Mouse (Mus musculus): ENCODE measurements around the gene B3gnt2. TPM values are rescaled to one million over a fixed set of nuclear protein-coding genes. Genes with fewer than 3 reads are reported as not detected.
A peak's percentile ranks its signal among the peaks of the same experiment; 100 is the strongest.

B3gnt2 gene
- polyA plus RNA-seq, 3 experiments from 2014 or later, result 5.8 to 12.1 (median 7.6) TPM

- no peak for ATAC-seq
Measured at GRCm38 (mm10) chr11:22868582-22868981, 7.8 kb upstream of the B3gnt2 start.

GRCm38 (mm10) chr11:22867691-22868090 lies 6.9 kb upstream of the B3gnt2 start:
- ATAC-seq, result no peak

- ATAC-seq, result peak; percentile 38
Measured at GRCm38 (mm10) chr11:22865635-22866246, 5.0 kb upstream of the B3gnt2 start.

GRCm38 (mm10) chr11:22864305-22865060 lies 3.7 kb upstream of the B3gnt2 start:
- no peak for ATAC-seq

- ATAC-seq, result no peak
Measured at GRCm38 (mm10) chr11:22863581-22863980, 2.8 kb upstream of the B3gnt2 start.

GRCm38 (mm10) chr11:22861315-22861714 lies 554 bp upstream of the B3gnt2 start:
- no peak for ATAC-seq

- peak; percentile 66 for ATAC-seq
Measured at GRCm38 (mm10) chr11:22859633-22860334, 977 bp downstream of the B3gnt2 start.

- peak; percentile 4 for ATAC-seq
Measured at GRCm38 (mm10) chr11:22859301-22859632, 1.5 kb downstream of the B3gnt2 start.

- ATAC-seq, result peak; percentile 20
Measured at GRCm38 (mm10) chr11:22858441-22859300, 2.1 kb downstream of the B3gnt2 start.

GRCm38 (mm10) chr11:22857705-22858440 lies 2.9 kb downstream of the B3gnt2 start:
- no peak for ATAC-seq

GRCm38 (mm10) chr11:22857106-22857704 lies 3.6 kb downstream of the B3gnt2 start:
- ATAC-seq, result no peak

GRCm38 (mm10) chr11:22856371-22856965 lies 4.3 kb downstream of the B3gnt2 start:
- no peak for ATAC-seq

GRCm38 (mm10) chr11:22854571-22854970 lies 6.2 kb downstream of the B3gnt2 start:
- no peak for ATAC-seq

- peak; percentile 9 for ATAC-seq
Measured at GRCm38 (mm10) chr11:22853477-22854157, 7.1 kb downstream of the B3gnt2 start.

GRCm38 (mm10) chr11:22852510-22852909 lies 8.3 kb downstream of the B3gnt2 start:
- peak; percentile 59 for ATAC-seq

GRCm38 (mm10) chr11:22851416-22851815 lies 9.3 kb downstream of the B3gnt2 start:
- peak; percentile 52 for ATAC-seq

GRCm38 (mm10) chr11:22850077-22850476 lies 10.7 kb downstream of the B3gnt2 start:
- ATAC-seq, result no peak

- ATAC-seq, result no peak
Measured at GRCm38 (mm10) chr11:22848649-22849195, 12.0 kb downstream of the B3gnt2 start.

- ATAC-seq, result no peak
Measured at GRCm38 (mm10) chr11:22847732-22848648, 12.8 kb downstream of the B3gnt2 start.
